Mouse (Mus musculus): ENCODE data around the gene Ifna2. TPM values are rescaled to one million over a fixed set of nuclear protein-coding genes. Genes with fewer than 3 reads are reported as not detected.

Gene Ifna2
- total RNA-seq, 4 experiments from 2014 or later, result not detected

GRCm38 (mm10) chr4:88655461-88655860 is 28.3 kb downstream of the Ifna2 start:
- no peak for DNase-seq (ENCODE audit: low spot score in 2 of 2)

GRCm38 (mm10) chr4:88653644-88654043 is 30.1 kb downstream of the Ifna2 start:
- DNase-seq (ENCODE audit: low spot score in 2 of 2), result no peak

GRCm38 (mm10) chr4:88644359-88644758 is 39.4 kb downstream of the Ifna2 start, which contains the start of gene Ifna13:
TSS of gene Ifna13 (minus strand) at chr4:88644459.
- no peak for DNase-seq (ENCODE audit: low spot score in 2 of 2)

GRCm38 (mm10) chr4:88642526-88642925 is 41.2 kb downstream of the Ifna2 start:
- no peak for DNase-seq (ENCODE audit: low spot score in 2 of 2)

- DNase-seq (ENCODE audit: low spot score in 2 of 2), result peak; percentile 47 to 79
Measured at GRCm38 (mm10) chr4:88641077-88641831, 42.5 kb downstream of the Ifna2 start.

GRCm38 (mm10) chr4:88640704-88641076 is 43.0 kb downstream of the Ifna2 start:
- DNase-seq (ENCODE audit: low spot score in 2 of 2), result no peak

GRCm38 (mm10) chr4:88634311-88634710 is 49.4 kb downstream of the Ifna2 start, which contains the start of gene C87499:
TSS of gene C87499 (minus strand) at chr4:88634411.
- DNase-seq (ENCODE audit: low spot score in 2 of 2), result no peak

Other genes starting within 250 kb of the Ifna2 start
- 1 to 10 TPM; 1.5 to 2.5 (median 2.1) TPM for gene Hacd4, start 245.0 kb downstream of the Ifna2 start, total RNA-seq (2022)
- gene Ifnb1, start 161.1 kb downstream of the Ifna2 start, total RNA-seq (2022), result not detected
- not detected for gene Ifna15, start 125.7 kb downstream of the Ifna2 start, total RNA-seq (2022)
- not detected for gene Ifna14, start 112.1 kb downstream of the Ifna2 start, total RNA-seq (2022)
- gene Ifna9, start 91.5 kb downstream of the Ifna2 start, total RNA-seq (2022), result not detected
- not detected for gene Ifna12, start 80.5 kb downstream of the Ifna2 start, total RNA-seq (2022)
- gene C87499, start 49.5 kb downstream of the Ifna2 start, total RNA-seq (2022), result not detected
- not detected for gene Ifna13, start 39.5 kb downstream of the Ifna2 start, total RNA-seq (2022)
- gene Ifna16, start 7.0 kb downstream of the Ifna2 start, total RNA-seq (2022), result not detected
- not detected for gene Ifnab, start 7.4 kb upstream of the Ifna2 start, total RNA-seq (2022)
- 1 to 10 TPM in 2 of 4 experiments, under 1 TPM in 2; 0.61 to 1.8 (median 0.93) TPM for gene Gm26566, start 37.9 kb upstream of the Ifna2 start, total RNA-seq (2022)
- gene Klhl9, start 38.6 kb upstream of the Ifna2 start, total RNA-seq (2022), result 100 to 1,000 TPM in 1 of 4 experiments, 10 to 100 TPM in 3; 91.7 to 103 (median 95.7) TPM
- gene Gm13271, start 71.0 kb upstream of the Ifna2 start, total RNA-seq (2022), result not detected
- gene Gm13283, start 76.2 kb upstream of the Ifna2 start, total RNA-seq (2022), result not detected
- not detected for gene Gm13290, start 89.9 kb upstream of the Ifna2 start, total RNA-seq (2022)
- gene Gm13289, start 93.0 kb upstream of the Ifna2 start, total RNA-seq (2022), result not detected
- not detected for gene Gm13272, start 95.9 kb upstream of the Ifna2 start, total RNA-seq (2022)
- gene Ifnz, start 98.2 kb upstream of the Ifna2 start, total RNA-seq (2022), result not detected
- gene Gm13276, start 101.8 kb upstream of the Ifna2 start, total RNA-seq (2022), result not detected
- gene Gm13277, start 104.7 kb upstream of the Ifna2 start, total RNA-seq (2022), result not detected
- gene Gm13278, start 107.6 kb upstream of the Ifna2 start, total RNA-seq (2022), result not detected
- gene Gm13275, start 110.6 kb upstream of the Ifna2 start, total RNA-seq (2022), result not detected
- not detected for gene Gm13279, start 113.5 kb upstream of the Ifna2 start, total RNA-seq (2022)
- gene Gm13285, start 115.8 kb upstream of the Ifna2 start, total RNA-seq (2022), result not detected
- gene Gm13287, start 119.3 kb upstream of the Ifna2 start, total RNA-seq (2022), result not detected
- gene Gm13288, start 121.6 kb upstream of the Ifna2 start, total RNA-seq (2022), result not detected
- not detected for gene Ifna7, start 132.3 kb upstream of the Ifna2 start, total RNA-seq (2022)
- not detected for gene Ifna11, start 136.0 kb upstream of the Ifna2 start, total RNA-seq (2022)
- not detected for gene Ifna6, start 143.5 kb upstream of the Ifna2 start, total RNA-seq (2022)
- gene Ifna5, start 151.6 kb upstream of the Ifna2 start, total RNA-seq (2022), result not detected
- not detected for gene Ifna4, start 157.9 kb upstream of the Ifna2 start, total RNA-seq (2022)
- not detected for gene Ifna1, start 166.2 kb upstream of the Ifna2 start, total RNA-seq (2022)
- gene Ifne, start 196.3 kb upstream of the Ifna2 start, total RNA-seq (2022), result not detected

Measured in left cerebral cortex, adult 8-10 months (tissue).